Mouse (Mus musculus): ENCODE data around the gene Ttc9b.

The Ttc9b gene

GRCm38 (mm10) chr7:27687836-27688235, 34.1 kb downstream of the Ttc9b start:
- DNase-seq (ENCODE audit: inconsistent ontology term), result no peak

- DNase-seq (ENCODE audit: inconsistent ontology term), result no peak
Measured at GRCm38 (mm10) chr7:27688246-27688788, 34.6 kb downstream of the Ttc9b start.

GRCm38 (mm10) chr7:27688815-27689612, 35.3 kb downstream of the Ttc9b start, which contains the start of gene Zfp607b:
Zfp607b (plus strand) TSS chr7:27689340.
- DNase-seq (ENCODE audit: inconsistent ontology term), result peak; percentile 98

- no peak for DNase-seq (ENCODE audit: inconsistent ontology term)
Measured at GRCm38 (mm10) chr7:27691076-27691475, 37.4 kb downstream of the Ttc9b start.

GRCm38 (mm10) chr7:27696711-27697110, 43.0 kb downstream of the Ttc9b start:
- no peak for DNase-seq (ENCODE audit: inconsistent ontology term)
